Mouse (Mus musculus): ENCODE data around the gene Klhl32. TPM values are rescaled to one million over a fixed set of nuclear protein-coding genes. Genes with fewer than 3 reads are reported as not detected.

Gene Klhl32
- polyA plus RNA-seq, 1 experiment from 2014 or later: 0.09 TPM

DNA sequence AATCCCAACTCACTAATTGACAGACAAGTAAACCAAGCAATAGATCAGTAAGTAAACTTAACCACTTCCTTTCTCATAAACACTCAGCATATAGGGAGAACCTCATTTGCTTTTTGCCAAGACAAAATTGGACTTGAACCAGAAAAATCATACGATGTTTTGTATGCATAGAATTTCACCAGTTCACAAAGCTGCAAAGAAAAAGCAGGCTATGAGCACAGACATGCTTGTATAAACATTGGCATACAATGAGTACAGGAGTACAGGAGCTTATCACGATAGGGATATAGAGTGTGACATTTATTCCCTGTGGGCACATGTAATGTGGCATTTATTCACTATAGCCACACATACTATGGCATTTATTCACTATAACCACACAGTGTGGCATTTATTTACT lies 220.5 kb downstream of the Klhl32 start:
- Histone ChIP-seq H3K27ac (replicated peaks) (no peak overlapping the region), H3K27me3 (no peaks in the 10 kb centered on the region), H3K36me3 (replicated peaks) (no peaks in the 10 kb centered on the region), H3K9ac (no peak overlapping the region), H3K4me2 (no peak overlapping the region), H3K4me3 (replicated peaks) (no peak overlapping the region), H3K9me3 (replicated peaks) (no peaks in the 10 kb centered on the region), H3K4me1 (replicated peaks) (no peaks in the 10 kb centered on the region)
- 75% methylated on average over 2 of the region's 2 CpGs for WGBS (ENCODE audit: insufficient replicate concordance)
- ATAC-seq (ENCODE audit: insufficient read depth): no peak

DNA sequence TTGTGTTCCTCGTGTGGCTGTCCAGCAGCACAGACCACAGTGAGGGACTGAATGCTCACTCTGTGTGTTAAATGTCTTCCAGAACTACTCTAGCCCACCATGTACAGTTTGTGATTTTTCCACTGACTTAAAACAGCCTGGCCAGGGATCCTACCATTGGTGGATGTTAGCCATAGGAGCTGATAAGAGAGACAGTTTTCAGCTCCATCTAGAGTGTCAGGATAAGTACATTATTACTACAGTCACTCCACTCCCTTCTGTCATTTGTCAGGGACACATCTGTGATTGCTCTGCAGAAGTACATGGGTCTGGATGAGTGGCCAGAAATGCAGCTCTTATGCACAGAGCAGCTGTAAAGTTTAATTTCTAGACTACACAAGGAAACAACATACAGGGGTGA lies 223.1 kb downstream of the Klhl32 start:
- H3K9me3 ChIP-seq (replicated peaks): no peaks in the 10 kb centered on the region
- H3K27me3 ChIP-seq: no peaks in the 10 kb centered on the region
- no peaks in the 10 kb centered on the region for H3K4me1 ChIP-seq (replicated peaks)
- no peak overlapping the region for H3K4me3 ChIP-seq (replicated peaks)
- ATAC-seq (ENCODE audit: insufficient read depth): no peak
- no peaks in the 10 kb centered on the region for H3K36me3 ChIP-seq (replicated peaks)
- no peak overlapping the region for H3K9ac ChIP-seq
- WGBS (ENCODE audit: insufficient replicate concordance): 48% methylated on average over 1 of the region's 1 CpGs
- H3K4me2 ChIP-seq: no peak overlapping the region
- H3K27ac ChIP-seq (replicated peaks): no peak overlapping the region

DNA sequence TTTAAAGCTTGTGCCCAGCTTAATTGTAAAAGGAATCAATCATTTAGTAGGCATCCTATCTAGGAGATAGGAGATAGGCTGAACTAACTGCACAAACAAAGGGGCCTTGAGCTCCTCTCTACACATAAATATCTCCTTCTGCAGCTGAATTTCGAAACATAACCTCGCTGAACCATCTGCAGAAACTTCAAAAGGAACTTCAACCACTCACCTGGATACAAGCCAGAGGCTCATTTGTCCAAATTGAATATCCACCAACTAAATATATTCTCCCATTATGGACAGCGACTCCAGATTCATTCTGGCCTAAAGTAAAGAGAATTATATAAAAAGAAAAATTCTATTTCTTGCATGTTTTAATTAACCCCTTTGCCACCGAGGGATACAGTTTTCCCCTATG lies 224.2 kb downstream of the Klhl32 start:
- Histone ChIP-seq H3K27me3 (no peaks in the 10 kb centered on the region), H3K9ac (no peak overlapping the region), H3K36me3 (replicated peaks) (no peaks in the 10 kb centered on the region), H3K4me2 (no peak overlapping the region), H3K4me3 (replicated peaks) (no peak overlapping the region), H3K4me1 (replicated peaks) (no peaks in the 10 kb centered on the region), H3K9me3 (replicated peaks) (no peaks in the 10 kb centered on the region), H3K27ac (replicated peaks) (no peak overlapping the region)
- ATAC-seq (ENCODE audit: insufficient read depth): no peak
- WGBS (ENCODE audit: insufficient replicate concordance): 67% methylated on average over 4 of the region's 4 CpGs

DNA sequence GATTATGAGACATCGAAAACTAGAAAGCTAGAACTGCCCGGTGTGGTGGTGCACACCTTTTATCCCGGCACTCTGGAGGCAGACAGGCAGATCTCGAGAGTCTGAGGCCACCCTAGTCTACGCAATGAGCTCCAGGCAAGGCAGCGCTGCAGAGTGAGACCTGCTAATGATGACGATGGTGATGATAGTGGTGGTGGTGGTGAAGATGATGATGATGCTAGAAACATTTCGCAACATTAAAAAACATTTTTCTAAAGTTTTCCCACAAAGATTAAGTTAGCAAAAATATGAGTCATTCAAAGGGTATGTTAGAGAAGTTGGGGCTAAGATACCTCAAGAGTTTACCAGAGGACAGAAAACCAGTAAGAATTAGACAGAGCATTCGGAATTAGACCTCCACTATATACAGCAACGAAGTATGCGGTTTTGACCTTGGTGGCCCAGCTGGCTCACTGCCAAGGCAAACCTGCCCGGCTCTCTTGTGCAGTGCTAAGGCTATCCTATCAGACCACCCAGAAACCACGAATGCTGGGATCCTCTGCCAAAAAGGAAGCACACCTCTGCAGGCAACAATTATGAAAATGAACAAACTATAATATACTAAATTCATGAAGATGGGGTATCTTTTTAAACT lies 224.9 kb downstream of the Klhl32 start:
- H3K4me1 ChIP-seq (replicated peaks): no peaks in the 10 kb centered on the region
- H3K9me3 ChIP-seq (replicated peaks): no peaks in the 10 kb centered on the region
- H3K4me2 ChIP-seq: no peak overlapping the region
- no peak overlapping the region for H3K4me3 ChIP-seq (replicated peaks)
- WGBS (ENCODE audit: insufficient replicate concordance): 61% methylated on average over 13 of the region's 13 CpGs
- H3K27ac ChIP-seq (replicated peaks): no peak overlapping the region
- no peak for ATAC-seq (ENCODE audit: insufficient read depth)
- H3K36me3 ChIP-seq (replicated peaks): no peaks in the 10 kb centered on the region
- H3K9ac ChIP-seq: no peak overlapping the region
- no peaks in the 10 kb centered on the region for H3K27me3 ChIP-seq

DNA sequence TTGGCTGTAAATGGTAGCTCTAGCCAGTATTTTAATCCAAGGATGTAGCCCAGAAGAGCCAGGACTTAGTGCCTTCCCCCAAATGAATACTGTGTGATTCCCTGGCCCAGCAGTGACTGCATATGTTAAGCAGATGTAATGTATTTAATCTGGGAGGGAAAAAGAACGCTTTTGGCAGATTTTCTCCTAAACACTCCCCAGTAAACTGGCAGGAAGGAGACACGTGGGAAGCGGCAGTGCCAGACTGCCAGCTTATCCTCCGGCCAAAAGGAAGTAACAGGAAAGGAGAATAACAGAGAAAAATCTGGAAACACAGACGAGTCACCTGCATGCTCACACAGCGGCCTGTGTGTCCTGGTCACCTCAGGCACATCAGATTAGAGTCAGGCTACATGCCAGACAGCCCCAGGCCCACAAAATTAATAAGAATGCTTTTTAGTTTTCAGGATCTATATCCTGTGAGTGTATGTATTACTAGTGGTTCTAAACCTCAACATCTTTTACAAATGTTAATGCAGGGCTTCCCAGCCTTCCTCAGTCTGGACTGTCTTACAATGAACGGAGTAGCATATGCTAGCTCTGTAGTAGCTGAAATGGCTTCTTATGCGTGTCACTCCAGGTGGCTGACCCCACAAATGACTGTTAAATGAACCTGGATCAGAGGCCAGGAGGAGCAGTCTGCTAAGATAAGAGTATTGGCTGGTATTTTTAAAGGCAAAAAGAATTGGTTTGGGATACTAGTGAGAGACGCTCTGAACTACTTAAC lies 229.3 kb downstream of the Klhl32 start:
- Histone ChIP-seq H3K4me2 (no peak overlapping the region), H3K9ac (no peak overlapping the region), H3K27ac (replicated peaks) (no peak overlapping the region), H3K27me3 (no peaks in the 10 kb centered on the region), H3K4me1 (replicated peaks) (no peaks in the 10 kb centered on the region), H3K9me3 (replicated peaks) (no peaks in the 10 kb centered on the region), H3K36me3 (replicated peaks) (no peaks in the 10 kb centered on the region), H3K4me3 (replicated peaks) (no peak overlapping the region)
- 64% methylated on average over 9 of the region's 9 CpGs for WGBS (ENCODE audit: insufficient replicate concordance)
- no peak for ATAC-seq (ENCODE audit: insufficient read depth)

DNA sequence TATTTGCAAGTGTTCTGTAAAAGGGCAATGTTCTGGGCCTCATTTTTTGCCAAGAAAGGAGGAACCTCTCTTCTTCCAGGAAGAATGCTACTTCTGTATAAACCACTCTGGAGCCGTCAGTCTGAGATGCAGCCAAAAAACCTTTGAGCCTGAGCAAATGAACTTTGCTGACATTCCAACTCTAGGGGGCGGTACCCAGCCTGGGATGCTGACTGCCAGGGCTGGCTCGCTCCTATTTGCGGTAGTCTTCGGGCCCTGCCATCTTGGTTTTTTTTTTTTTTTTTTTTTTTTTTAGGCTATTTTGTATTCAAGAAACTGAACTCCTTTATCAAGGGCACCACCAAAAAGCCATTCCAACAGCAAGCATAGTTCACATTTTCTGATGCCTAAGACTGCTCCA lies 230.5 kb downstream of the Klhl32 start:
- Histone ChIP-seq H3K9me3 (replicated peaks) (no peaks in the 10 kb centered on the region), H3K4me3 (replicated peaks) (no peak overlapping the region), H3K27me3 (no peaks in the 10 kb centered on the region), H3K4me1 (replicated peaks) (no peaks in the 10 kb centered on the region), H3K36me3 (replicated peaks) (no peaks in the 10 kb centered on the region), H3K9ac (no peak overlapping the region), H3K27ac (replicated peaks) (no peak overlapping the region), H3K4me2 (no peak overlapping the region)
- ATAC-seq (ENCODE audit: insufficient read depth): no peak
- 72% methylated on average over 5 of the region's 5 CpGs for WGBS (ENCODE audit: insufficient replicate concordance)

DNA sequence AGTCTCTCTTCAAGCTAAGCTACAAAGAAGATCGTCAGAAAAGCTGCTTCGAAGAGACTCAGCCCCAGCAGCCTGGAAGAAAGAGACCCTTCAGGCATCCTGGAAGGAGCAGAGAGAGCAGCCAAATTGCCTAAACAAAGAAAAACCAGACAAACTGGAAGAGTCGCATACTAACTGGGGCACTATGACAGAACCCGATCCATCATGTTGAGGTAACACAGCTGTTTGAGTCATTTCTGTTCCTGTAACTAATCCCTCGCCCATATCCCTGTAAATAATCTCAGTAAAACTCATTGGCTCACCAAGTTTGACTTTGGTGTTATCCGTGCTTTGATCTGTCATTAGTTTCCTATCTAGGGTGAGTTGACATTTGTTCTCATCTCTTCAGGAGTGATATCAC lies 230.9 kb downstream of the Klhl32 start:
- Histone ChIP-seq H3K4me2 (no peak overlapping the region), H3K4me1 (replicated peaks) (no peaks in the 10 kb centered on the region), H3K9ac (no peak overlapping the region), H3K4me3 (replicated peaks) (no peak overlapping the region), H3K9me3 (replicated peaks) (no peaks in the 10 kb centered on the region), H3K27ac (replicated peaks) (no peak overlapping the region), H3K36me3 (replicated peaks) (no peaks in the 10 kb centered on the region), H3K27me3 (no peaks in the 10 kb centered on the region)
- no peak for ATAC-seq (ENCODE audit: insufficient read depth)
- 50% methylated on average over 6 of the region's 6 CpGs for WGBS (ENCODE audit: insufficient replicate concordance)

DNA sequence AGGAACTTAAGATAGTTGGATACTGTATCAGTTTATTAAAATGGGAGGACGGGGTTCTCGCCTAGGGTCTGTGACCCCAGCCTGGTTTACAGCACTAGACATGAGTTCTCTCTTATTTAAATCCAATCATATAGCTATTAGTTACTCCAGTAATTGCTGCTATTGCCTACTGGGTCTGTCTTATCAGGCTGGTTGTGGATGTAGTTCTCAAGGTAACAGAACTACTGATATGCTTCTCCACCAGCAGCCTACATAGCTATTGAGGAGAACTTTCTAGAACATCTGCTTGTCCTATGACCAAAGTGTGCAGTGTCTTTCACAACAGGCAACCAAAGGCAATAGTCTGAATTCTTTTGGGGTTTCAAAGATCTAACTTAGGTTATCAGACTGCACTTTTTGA lies 241.4 kb downstream of the Klhl32 start:
- H3K9me3 ChIP-seq (replicated peaks): no peaks in the 10 kb centered on the region

DNA sequence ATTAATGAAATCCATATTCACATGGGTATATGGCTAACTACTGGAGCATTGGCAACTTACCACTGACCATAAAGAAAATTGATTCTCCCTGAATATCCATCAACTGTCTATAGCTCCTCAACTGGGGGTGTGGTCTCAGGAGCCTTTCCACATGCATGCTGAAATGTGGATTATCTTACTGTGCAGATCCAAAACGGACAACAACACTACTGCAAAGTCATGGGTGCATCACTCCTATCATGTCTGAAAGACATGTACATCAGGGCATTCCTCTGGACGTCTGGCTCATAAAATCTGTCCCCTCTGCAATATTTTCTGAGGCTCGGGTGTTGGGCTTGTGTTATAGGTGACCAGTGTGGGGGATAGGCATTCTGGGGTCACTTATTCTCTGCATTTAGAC lies 241.8 kb downstream of the Klhl32 start:
- Histone ChIP-seq H3K4me3 (replicated peaks) (no peak overlapping the region), H3K4me1 (replicated peaks) (peaks cover 12% of the 10 kb centered on the region), H3K9me3 (replicated peaks) (no peaks in the 10 kb centered on the region), H3K27ac (replicated peaks) (0 out of 2 replicates have a peak overlapping the region, but pooled peaks have one; percentile 6), H3K4me2 (no peak overlapping the region), H3K27me3 (no peaks in the 10 kb centered on the region), H3K9ac (no peak overlapping the region), H3K36me3 (replicated peaks) (peaks cover 21% of the 10 kb centered on the region; the same call in 1 of the 2 replicates)
- 47% methylated on average over 3 of the region's 3 CpGs for WGBS (ENCODE audit: insufficient replicate concordance)
- ATAC-seq (ENCODE audit: insufficient read depth): peak; percentile 82

More for the DNA sequence above, 241.4 kb downstream of the Klhl32 start:
- H3K27me3 ChIP-seq: no peaks in the 10 kb centered on the region
- peaks cover 12% of the 10 kb centered on the region for H3K4me1 ChIP-seq (replicated peaks)
- H3K4me3 ChIP-seq (replicated peaks): no peak overlapping the region
- H3K36me3 ChIP-seq (replicated peaks): peaks cover 18% of the 10 kb centered on the region; the same call in 1 of the 2 replicates
- H3K9ac ChIP-seq: no peak overlapping the region
- peak; percentile 55 for ATAC-seq (ENCODE audit: insufficient read depth)
- 87% methylated on average over 2 of the region's 2 CpGs for WGBS (ENCODE audit: insufficient replicate concordance)
- H3K27ac ChIP-seq (replicated peaks): 0 out of 2 replicates have a peak overlapping the region, but pooled peaks have one; percentile 6
- no peak overlapping the region for H3K4me2 ChIP-seq

DNA sequence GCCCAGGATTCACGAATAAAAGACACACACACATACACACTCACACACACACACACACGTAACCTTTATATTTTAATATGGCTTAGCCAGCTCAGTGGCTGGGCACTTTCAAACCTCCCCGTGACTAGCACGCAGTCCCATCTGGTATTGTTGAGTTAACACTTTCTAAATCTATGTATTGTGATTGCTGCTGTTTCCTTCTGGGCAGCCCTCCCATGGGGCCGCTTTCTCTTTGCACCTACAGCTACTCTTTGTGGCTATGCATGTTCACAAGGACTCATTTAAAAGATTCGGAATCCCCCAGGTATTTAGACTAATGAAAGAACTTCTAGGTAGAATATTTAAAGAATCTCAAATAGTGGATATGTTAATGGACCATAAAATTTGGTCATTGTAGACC lies 249.2 kb downstream of the Klhl32 start:
- Histone ChIP-seq H3K4me2 (no peak overlapping the region), H3K4me3 (replicated peaks) (no peak overlapping the region), H3K27me3 (no peaks in the 10 kb centered on the region), H3K9ac (no peak overlapping the region), H3K27ac (replicated peaks) (no peak overlapping the region), H3K4me1 (replicated peaks) (peaks cover 9% of the 10 kb centered on the region; the same call in 1 of the 2 replicates), H3K36me3 (replicated peaks) (peaks cover 77% of the 10 kb centered on the region), H3K9me3 (replicated peaks) (no peaks in the 10 kb centered on the region)
- 86% methylated on average over 6 of the region's 6 CpGs for WGBS (ENCODE audit: insufficient replicate concordance)
- no peak for ATAC-seq (ENCODE audit: insufficient read depth)

DNA sequence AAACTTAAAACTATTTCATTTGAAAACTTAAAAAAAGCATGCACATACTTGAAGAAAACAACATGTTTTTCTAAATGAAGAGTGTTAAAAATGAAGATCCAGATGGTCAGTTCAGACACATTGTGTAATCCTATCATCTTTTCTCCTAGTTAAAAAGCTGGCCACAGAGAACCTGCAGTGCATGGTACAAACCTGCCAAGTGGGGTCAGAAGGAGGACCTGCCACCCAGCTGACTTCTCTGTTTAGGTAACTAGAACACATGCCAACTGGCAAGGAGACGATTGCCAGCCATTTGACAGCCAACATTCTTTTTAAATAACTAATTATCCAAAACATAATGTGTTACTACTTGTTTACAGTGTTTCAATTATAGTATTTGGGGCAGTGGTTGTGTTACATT lies 252.3 kb downstream of the Klhl32 start:
- H3K36me3 ChIP-seq (replicated peaks): peaks cover 70% of the 10 kb centered on the region
- WGBS (ENCODE audit: insufficient replicate concordance): 81% methylated on average over 1 of the region's 1 CpGs
- no peaks in the 10 kb centered on the region for H3K9me3 ChIP-seq (replicated peaks)
- no peak overlapping the region for H3K4me3 ChIP-seq (replicated peaks)
- no peak overlapping the region for H3K4me2 ChIP-seq
- H3K27me3 ChIP-seq: no peaks in the 10 kb centered on the region
- H3K9ac ChIP-seq: no peak overlapping the region
- peaks cover 17% of the 10 kb centered on the region; the same call in 1 of the 2 replicates for H3K4me1 ChIP-seq (replicated peaks)
- no peak for ATAC-seq (ENCODE audit: insufficient read depth)
- H3K27ac ChIP-seq (replicated peaks): no peak overlapping the region
